Mouse (Mus musculus) fat pad, adult 2 months (tissue): ENCODE measurements around the gene Wdr25.

Experiments used
- DNase-seq: peaks from one replicate; pipeline ENCODE4 v3.0.0-alpha.2; 2011; ENCODE audit warnings: low read depth, low spot score; ENCODE audit errors: extremely low read depth

Wdr25 gene

GRCm38 (mm10) chr12:108934231-108934630, 40.8 kb downstream of the Wdr25 start:
- no peak for DNase-seq

GRCm38 (mm10) chr12:108936834-108937233, 43.4 kb downstream of the Wdr25 start:
- no peak for DNase-seq

GRCm38 (mm10) chr12:108937506-108937905, 44.1 kb downstream of the Wdr25 start:
- no peak for DNase-seq

GRCm38 (mm10) chr12:108938844-108939243, 45.4 kb downstream of the Wdr25 start:
- DNase-seq: no peak

- no peak for DNase-seq
These were observed 45.9 kb downstream of the Wdr25 start for GRCm38 (mm10) chr12:108939317-108939716.

- no peak for DNase-seq
These were observed 46.8 kb downstream of the Wdr25 start for GRCm38 (mm10) chr12:108940255-108940654.

GRCm38 (mm10) chr12:108941282-108941681, 47.9 kb downstream of the Wdr25 start:
- DNase-seq: no peak

GRCm38 (mm10) chr12:108942203-108942923, 48.9 kb downstream of the Wdr25 start:
- no peak for DNase-seq

- DNase-seq: no peak
These were observed 59.6 kb downstream of the Wdr25 start for GRCm38 (mm10) chr12:108953011-108953550.

GRCm38 (mm10) chr12:108953838-108954237, 60.4 kb downstream of the Wdr25 start:
- no peak for DNase-seq

- no peak for DNase-seq
These were observed 61.0 kb downstream of the Wdr25 start for GRCm38 (mm10) chr12:108954456-108954855.

- peak; percentile 50 for DNase-seq
These were observed 65.1 kb downstream of the Wdr25 start for GRCm38 (mm10) chr12:108958483-108958882.

GRCm38 (mm10) chr12:108958991-108959638, 65.7 kb downstream of the Wdr25 start:
- no peak for DNase-seq

- DNase-seq: no peak
These were observed 66.3 kb downstream of the Wdr25 start for GRCm38 (mm10) chr12:108959639-108960219.

- peak; percentile 47 for DNase-seq
These were observed 66.8 kb downstream of the Wdr25 start for GRCm38 (mm10) chr12:108960225-108960624.

- no peak for DNase-seq
These were observed 74.2 kb downstream of the Wdr25 start for GRCm38 (mm10) chr12:108967631-108968030.

GRCm38 (mm10) chr12:108968031-108968430, 74.6 kb downstream of the Wdr25 start:
- DNase-seq: no peak

GRCm38 (mm10) chr12:108971446-108971845, 78.0 kb downstream of the Wdr25 start:
- DNase-seq: no peak

GRCm38 (mm10) chr12:108972234-108972633, 78.8 kb downstream of the Wdr25 start:
- DNase-seq: no peak

GRCm38 (mm10) chr12:108979977-108980376, 86.5 kb downstream of the Wdr25 start:
- no peak for DNase-seq

GRCm38 (mm10) chr12:108981941-108982683, 88.7 kb downstream of the Wdr25 start:
- no peak for DNase-seq
